Mouse (Mus musculus) urinary bladder, postnatal 36 days (tissue): ENCODE measurements around the gene Zfhx2.
A peak's percentile ranks its signal among the peaks of the same experiment; 100 is the strongest.

Source experiments
- DNase-seq, 2 experiments: peaks; one replicate each; pipeline ENCODE4 v3.0.0; 2022; ENCODE audit warnings: low spot score in 2 of 2, mixed read lengths in 1 of 2

The Zfhx2 gene

DNA sequence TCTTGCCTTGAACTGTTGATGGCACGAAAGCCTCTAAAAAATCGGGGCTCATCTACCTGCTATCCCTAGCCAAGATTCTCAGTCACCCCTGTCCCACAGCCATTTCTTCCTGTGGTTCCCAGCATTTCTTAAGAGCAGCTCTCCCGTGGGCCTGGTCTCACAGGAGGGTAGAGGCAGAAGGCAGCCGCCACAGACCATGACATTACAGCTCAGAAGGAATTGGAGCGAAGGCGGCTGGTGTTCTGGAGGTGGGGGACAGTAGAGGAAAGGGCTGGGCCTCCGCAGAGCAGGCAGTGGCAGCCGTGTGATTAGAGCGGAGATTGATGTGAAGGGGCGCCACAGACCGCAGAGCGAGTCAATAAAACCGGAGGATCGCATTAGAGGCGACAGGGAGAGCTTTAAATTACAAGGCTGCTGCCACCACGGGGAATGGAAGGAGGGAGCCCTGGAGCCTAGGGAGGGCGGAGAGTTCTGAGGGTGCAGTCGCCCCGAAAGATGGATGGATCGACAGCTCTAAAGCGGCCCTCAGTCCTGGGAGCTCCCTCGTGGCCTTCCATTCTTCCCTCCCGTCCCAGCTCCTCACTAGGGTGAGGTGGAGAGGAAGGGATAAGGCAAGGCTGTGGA, 13.6 kb downstream of the Zfhx2 start:
- DNase-seq: no peak

DNA sequence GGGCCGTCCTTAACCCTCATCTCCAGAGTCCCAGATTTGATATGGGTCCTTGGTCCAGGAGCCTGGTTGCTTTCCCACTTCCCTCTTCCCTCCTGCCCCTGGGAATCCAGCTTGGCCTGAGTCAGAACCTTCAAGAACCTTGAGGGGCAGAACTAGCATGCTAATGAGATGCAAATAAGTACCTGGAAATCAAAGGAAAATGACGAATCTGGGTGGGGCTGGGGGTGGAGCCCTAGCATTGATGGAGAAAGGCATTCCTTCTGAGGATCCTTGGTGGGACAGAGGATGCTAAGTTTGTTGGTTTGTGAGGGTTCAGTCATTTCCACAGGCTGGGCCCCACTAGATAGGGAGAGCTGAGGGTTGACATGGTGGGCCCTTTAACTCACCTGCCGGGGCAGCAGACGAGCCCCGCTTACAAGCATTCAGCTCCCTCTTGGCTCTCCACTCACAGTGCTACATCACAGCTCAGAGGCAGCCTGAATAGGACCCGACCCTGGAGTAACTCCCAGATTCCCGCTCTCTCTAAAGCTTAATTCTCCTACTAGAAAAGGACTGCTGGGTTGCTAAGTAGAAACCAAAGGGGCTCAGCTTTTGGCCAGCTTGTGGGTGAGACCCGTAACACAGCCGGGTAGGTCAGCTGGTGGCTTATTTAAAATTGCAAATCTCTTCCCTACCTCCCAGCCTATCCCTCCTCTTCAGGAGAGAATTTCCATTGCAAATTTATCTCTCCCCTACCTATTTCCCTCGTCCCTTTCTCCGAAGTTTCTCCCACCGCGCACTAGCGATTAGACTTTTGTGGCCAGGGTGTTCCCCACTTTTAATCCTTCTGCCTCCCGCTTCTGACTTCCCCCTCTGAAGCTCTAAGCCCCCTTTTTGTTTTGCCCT, 14.4 kb downstream of the Zfhx2 start:
- no peak for DNase-seq

GRCm38 (mm10) chr14:55076956-55077355, 15.2 kb downstream of the Zfhx2 start:
- no peak for DNase-seq

- DNase-seq: no peak
These were observed 15.9 kb downstream of the Zfhx2 start for GRCm38 (mm10) chr14:55076224-55076623.

DNA sequence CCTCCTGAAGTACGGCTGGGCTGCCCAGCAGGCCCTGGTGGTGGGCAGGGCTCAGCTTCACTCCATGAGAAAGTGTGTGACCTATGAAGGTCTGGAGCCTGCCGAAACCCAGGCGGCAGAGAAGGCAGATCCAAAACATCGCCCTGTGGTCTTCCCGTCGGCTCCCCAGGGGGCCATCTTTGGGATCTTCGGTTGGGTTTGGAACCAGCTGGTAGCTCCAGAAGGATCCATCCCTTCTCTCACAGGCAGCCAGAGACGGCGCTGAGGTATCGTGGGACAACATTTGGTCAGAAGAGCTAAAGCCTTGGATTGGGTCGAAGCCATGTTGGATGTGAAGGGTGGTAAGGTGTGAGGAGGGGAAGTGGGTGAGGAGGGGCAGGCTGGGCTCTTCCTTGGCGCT, 17.7 kb downstream of the Zfhx2 start:
- DNase-seq: no peak

DNA sequence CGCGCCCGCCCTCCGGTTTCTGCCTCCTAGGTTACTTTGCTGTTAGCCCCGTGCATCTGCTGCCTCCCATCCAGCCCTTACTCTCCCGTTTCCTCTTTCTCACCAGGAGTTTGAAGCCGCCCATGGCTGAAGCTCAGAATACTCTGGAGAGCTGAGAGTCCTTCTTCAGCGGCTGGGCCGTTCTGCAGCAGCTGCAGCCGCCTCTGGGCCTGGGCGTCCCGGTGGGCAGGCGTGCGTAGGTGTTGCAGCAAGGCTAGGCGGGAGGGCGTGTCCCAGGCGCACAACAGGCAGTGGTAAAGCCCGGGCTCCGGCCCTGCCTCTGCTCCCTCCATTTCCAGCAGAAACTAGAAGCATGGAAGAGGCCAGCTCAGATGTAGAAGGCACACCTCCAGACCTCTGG, 20.4 kb downstream of the Zfhx2 start:
- no peak for DNase-seq

DNA sequence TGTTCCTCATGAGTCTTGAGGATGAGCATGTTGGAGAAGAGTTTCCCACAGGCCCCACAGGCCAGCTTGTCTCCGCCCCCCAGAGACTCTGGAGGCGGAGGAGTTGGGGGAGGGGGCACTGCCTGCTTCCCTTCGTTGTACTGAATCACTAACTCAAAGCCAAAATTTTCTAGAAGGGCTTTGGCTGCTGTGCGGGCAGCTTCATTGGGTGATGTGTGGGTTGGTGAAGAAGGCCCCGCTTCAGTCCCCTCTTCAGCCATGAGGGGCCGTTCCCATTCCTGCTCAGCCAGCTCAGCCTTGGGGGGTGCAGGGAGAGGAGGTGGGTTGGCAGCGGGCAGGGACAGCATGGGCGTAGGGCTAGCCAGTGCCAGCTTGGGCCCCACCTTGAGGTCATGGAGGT, 26.1 kb downstream of the Zfhx2 start:
- no peak for DNase-seq

DNA sequence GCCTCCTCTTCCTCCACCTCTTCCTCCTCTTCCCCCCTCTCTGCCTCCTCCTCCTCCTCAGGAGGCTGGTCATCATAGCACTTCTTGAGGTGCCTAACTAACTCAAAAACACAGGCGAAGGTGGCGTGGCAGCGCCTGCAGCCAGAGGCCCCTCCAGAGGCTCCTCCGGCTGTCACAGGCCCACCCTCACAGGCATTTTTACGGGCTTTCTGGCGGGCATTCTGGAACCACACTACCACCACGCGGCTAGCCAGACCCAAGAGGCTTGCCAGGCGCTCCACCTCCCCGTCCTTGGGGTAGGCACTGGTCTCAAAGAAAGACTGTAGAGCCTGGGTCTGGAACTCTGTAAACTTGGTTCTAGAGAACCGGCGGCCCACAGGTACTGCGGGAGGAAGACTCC, 26.7 kb downstream of the Zfhx2 start:
- no peak for DNase-seq

DNA sequence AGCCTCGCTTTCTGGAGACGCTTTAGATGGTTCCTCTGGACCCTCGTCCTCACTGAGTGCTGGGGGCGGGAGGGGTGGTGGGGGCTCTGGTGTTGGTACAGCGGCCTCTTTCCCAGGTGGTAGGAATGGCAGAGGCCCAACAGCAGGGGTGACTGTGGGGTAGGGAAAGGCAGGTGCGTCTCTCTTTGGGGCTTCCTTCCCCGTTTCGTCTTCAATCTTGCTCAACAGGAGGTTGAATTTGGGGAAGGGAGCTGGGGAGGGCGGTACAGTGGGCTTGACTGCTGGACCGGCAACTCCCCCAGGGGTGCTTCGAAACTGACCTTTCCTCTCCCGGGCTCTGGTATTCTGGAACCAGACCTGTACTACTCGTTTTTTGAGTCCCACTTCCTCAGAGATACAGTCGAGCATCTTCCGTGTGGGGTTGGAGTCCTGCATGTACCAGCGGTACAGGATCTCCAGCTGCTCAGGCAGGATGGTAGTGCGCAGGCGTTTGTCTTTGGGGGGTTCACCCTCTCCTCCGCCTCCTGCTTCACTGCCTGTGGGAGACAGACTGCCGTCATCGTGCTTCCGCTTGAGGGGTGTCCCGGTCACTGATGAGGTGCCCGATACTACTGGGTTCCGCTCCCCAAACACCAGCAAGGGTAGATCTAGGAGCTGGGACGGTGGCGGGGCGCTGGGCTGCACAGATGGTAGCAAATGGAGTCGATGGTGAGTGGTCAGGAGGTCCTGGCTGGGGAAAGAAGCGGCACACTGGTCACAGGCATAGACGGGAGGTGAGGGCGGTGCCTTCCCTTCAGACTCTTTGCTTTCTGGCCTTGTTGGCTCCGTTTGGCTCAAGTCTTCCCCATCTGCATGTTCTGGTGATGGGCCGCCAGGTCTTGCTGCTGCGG, 27.4 kb downstream of the Zfhx2 start:
- no peak for DNase-seq

GRCm38 (mm10) chr14:55063581-55064381, 28.3 kb downstream of the Zfhx2 start:
- no peak for DNase-seq

- no peak for DNase-seq
These were observed 29.0 kb downstream of the Zfhx2 start for GRCm38 (mm10) chr14:55063117-55063516.

GRCm38 (mm10) chr14:55062626-55063025, 29.5 kb downstream of the Zfhx2 start:
- no peak for DNase-seq

- no peak for DNase-seq
These were observed 30.3 kb downstream of the Zfhx2 start for GRCm38 (mm10) chr14:55061845-55062244.

GRCm38 (mm10) chr14:55059931-55060330, 32.2 kb downstream of the Zfhx2 start:
- DNase-seq: no peak

- no peak for DNase-seq
These were observed 33.1 kb downstream of the Zfhx2 start for GRCm38 (mm10) chr14:55059009-55059408.

DNA sequence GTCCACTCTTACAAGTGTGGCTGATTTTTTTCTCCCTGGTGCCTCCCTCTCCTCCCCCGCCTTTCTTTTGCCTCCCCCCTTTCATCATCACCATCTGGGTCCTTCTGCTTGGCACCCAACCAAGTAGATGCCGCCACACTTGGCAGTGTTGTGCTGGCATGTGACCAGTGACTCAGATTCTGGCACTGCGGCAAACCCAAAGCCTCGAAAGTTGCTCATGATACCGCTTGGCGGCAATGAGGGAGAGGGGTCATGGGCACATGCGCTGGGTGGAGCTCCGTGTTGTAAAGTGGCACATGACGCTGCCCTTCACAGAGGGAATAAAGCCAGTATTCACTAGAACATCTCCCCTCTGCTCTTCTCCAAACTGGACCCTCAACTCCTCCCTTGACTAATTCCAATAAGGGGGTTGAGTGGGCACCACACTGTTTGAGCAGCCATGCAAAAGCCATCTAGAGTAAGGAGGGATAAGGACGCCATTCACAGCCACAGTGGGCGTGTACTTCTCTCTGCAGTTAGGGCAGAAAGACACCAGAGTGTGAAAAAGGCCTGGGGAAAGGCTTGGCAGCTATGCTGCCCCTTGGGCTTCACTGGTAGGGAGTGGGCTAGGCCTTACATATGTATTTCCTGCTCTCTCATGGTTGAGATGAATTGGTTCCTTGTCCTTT, 36.8 kb downstream of the Zfhx2 start:
- peak in 1 of 2 experiments; percentile 64 for DNase-seq

DNA sequence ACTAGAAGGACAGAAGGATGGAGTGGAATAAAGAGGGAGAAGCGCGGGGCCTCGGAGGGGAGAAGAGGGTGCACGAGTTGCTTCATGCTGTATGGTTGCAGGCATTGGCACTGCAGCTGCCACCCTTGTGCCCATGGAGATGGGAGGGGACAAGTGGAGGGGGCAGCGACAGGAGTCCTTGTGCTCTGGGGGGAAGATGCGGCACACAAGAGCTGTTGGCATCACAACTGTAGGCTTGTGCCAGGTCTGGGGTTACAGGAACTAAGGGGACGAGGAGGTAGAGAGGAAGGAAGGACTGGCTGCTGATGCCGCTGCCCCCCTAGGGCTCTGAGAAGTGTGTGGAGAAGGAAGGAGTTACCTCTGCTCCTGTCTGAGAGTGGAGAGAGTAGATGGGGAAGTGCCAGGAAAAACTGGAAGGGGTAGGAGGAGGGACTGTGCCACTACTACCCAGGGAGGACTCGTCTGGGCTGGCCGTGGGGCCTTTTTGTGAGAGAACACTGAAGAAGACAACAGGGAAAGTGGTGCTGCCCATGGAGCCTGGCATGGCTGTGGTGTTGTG, 37.9 kb downstream of the Zfhx2 start:
- DNase-seq: no peak

DNA sequence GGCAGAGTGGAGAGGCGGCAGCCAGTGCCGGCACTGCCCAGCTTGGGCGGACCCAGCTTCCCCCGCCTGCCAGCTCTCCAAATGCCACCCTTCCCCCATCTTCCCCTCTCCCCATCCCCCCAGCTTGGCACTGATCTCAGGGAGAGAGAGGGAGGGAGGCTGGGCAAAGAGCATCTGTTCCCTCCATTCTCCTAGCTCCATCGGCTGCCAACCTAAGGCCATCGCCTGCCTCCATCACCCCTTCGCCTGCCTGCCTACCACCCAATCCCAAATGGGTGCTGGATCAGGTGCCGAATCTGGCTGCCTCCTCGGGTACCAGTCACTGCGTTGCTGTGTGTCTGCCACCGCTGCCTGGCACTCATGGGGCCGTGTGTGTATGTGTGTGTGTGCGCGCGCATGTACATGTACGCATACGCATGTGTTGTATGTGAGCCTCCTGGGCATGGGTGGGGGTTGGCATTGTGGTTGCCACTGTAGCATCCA, 38.4 kb downstream of the Zfhx2 start:
- no peak for DNase-seq

- no peak for DNase-seq
These were observed 39.1 kb downstream of the Zfhx2 start for GRCm38 (mm10) chr14:55053050-55053449.

GRCm38 (mm10) chr14:55052496-55052895, 39.6 kb downstream of the Zfhx2 start:
- no peak for DNase-seq
